Mouse (Mus musculus) CH12.LX (cell line): ENCODE results near the gene Pitx2.

Source experiments
- CTCF ChIP-seq, 2 experiments: IDR thresholded peaks in 1 of 2; conservative IDR thresholded peaks in 1 of 2; 2 replicates each; pipeline ENCODE4 v1.5.1; 2011 to 2012; ENCODE audit warnings: low read depth in 2 of 2, low read length in 2 of 2, improper control_type of control experiment in 1 of 2, inconsistent platforms in 1 of 2, mild to moderate bottlenecking in 1 of 2, moderate library complexity in 1 of 2
- POLR2A ChIP-seq: IDR thresholded peaks from 2 replicates; pipeline ENCODE4 v1.6.1; 2011; ENCODE audit warnings: low read depth, mild to moderate bottlenecking, improper control_type of control experiment, low read length
- TCF12 ChIP-seq: IDR thresholded peaks from 2 replicates; pipeline ENCODE4 v1.6.1; 2014; ENCODE audit warnings: low read depth, mild to moderate bottlenecking, inconsistent platforms, low read length, improper control_type of control experiment
- ZKSCAN1 ChIP-seq: IDR thresholded peaks from 2 replicates; pipeline ENCODE4 v1.6.1; 2012; ENCODE audit warnings: low read depth, inconsistent platforms, low read length, improper control_type of control experiment, borderline replicate concordance
- ZNF384 ChIP-seq: IDR thresholded peaks from 2 replicates; pipeline ENCODE4 v1.6.1; 2012; ENCODE audit warnings: low read depth, low read length, improper control_type of control experiment, inconsistent platforms

- TF ChIP-seq TCF12 (no peak), ZNF384 (no peak), CTCF (conservative IDR thresholded peaks at IDR 0.05 in 1 of 2, IDR thresholded peaks at IDR 0.05 in 1 of 2; ENCODE audit: low read depth in 2 of 2, low read length in 2 of 2) (no peak), ZKSCAN1 (no peak), POLR2A (no peak)
Measured at GRCm38 (mm10) chr3:129220681-129221379, 21.2 kb downstream of the Pitx2 start.
